Mouse (Mus musculus): ENCODE data around the gene Sinhcaf.
"Not testable (repeated sequence)": the region's sequence is repeated elsewhere in the genome, so short reads cannot be mapped to it uniquely, and the experiment has no call there.

Sinhcaf gene

DNA sequence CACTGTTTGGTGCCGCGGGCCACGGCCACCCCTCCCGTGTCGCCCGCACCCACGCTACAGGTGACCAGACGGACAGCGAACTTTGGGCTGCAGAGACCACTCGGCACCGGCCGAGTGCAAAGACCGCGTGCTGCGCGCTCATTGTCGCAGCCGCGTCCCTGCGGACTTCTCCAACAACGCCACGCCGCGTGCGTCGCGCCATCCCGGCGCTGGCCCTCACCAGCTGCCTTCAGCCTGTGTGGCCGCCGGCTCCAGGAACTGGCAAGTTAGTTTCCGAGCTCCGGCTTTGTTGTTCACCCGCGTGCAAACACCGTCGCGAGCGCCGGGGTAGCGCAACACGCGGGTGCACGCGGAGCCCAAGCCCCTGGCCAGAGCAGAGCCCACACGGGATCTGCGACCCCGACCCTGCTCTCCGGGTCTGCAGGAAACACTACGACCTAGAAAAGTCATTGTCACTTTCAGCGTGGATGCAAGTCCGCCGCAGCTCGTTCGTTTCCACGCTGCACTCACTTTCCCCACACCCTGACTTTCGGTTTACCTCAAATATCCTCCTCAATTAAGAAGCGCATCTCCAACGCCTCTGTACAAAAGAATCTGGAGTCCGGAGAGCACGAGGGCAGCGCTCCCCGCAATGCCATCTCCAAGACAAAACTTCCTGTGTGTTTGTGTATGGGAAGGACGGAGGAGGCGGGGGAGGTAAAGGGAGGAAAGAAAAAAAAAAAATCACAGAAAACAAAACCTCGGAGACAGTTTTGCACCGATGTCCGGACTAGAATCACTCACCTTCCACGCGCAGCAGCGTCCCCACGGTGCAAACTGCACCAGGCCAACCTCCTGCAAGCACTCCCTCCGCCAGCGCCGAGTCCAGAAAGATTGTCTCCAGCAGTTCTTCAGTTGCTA lies 508 bp downstream of the Sinhcaf start:
- peak in 1 of 2 experiments; percentile 64 for DNase-seq

GRCm38 (mm10) chr6:148944767-148945508 lies 1.3 kb downstream of the Sinhcaf start:
- peak; percentile 66 to 81 for DNase-seq

DNA sequence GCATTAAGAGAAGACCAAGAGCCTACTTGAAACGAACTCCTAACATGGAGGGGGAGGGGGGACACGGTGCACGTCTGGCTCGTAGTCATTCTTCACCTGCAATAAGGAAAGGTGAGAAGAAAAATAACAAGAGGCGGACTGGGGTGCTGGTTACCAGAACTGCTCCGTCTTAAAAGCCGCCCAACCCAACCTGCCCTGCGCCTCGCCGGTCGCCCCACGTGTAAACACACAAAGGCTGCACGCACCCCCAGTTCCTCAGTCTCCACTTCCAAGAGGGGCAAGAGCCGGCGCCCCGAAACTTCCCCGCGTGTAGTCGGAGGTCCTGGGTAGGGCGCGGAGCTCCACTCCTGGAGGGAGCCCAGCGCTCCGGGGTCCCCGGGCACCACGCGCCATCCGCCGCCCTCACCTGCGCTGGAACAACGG lies 1.9 kb downstream of the Sinhcaf start:
- no peak for DNase-seq

GRCm38 (mm10) chr6:148943695-148944094 lies 2.6 kb downstream of the Sinhcaf start:
- DNase-seq: peak; percentile 5 to 10

DNA sequence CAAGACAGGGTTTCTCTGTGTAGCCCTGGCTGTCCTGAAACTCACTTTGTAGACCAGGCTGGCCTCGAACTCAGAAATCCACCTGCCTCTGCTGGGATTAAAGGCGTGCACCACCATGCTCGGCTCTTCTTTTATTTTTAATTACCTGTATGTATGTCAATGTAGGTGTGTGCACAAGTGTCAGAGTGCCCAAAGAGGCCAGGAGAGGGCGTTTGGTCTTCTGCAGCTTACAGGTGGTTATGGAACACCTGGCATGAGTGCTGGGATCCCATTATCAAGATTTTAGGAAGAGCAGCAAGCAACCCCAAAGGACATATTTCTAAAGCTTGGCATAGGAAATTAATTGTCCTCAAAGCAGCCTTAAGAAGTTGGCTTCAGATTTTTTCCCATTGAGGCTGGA lies 3.9 kb downstream of the Sinhcaf start:
- DNase-seq: no peak

DNA sequence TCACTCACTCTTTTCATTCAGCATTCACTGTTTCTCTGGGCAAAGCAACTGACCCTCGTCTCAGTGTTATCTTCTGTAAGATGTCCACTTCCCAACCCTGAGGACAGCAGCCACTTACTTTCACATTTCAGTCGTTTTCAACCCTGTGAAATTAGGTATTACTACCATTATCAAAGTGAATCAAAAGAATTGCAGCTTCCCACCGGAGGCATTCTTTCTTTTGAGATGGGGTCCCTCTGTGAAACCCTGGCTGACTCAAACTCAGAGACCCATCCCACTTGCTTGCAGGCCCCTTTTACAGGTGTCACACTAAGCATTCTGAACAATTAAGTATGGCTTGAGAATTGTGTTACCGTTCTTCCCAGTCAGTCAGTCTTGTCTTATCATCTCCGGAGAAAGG lies 4.4 kb downstream of the Sinhcaf start:
- no peak for DNase-seq

- DNase-seq: peak in 1 of 2 experiments; percentile 35
Observed at GRCm38 (mm10) chr6:148940383-148940782, 5.9 kb downstream of the Sinhcaf start.

DNA sequence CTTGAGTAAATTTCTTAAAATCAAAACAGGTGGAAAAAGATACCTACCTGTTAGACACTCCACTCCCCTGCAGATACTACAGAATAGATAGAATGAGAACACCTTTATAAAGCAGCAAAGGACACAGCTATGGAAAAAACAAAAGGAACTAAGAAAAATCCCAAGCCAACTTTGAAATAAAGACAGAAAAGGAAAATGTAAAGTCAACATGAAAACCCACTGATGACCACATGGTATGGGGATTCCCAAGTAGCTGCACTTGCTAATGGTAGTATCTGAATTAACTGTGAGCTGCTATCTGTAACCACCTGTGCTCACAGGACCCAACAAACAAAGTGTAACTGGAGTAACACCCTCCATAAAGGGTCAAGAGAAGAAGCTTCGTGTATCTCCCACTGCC lies 8.6 kb downstream of the Sinhcaf start:
- no peak for DNase-seq

DNA sequence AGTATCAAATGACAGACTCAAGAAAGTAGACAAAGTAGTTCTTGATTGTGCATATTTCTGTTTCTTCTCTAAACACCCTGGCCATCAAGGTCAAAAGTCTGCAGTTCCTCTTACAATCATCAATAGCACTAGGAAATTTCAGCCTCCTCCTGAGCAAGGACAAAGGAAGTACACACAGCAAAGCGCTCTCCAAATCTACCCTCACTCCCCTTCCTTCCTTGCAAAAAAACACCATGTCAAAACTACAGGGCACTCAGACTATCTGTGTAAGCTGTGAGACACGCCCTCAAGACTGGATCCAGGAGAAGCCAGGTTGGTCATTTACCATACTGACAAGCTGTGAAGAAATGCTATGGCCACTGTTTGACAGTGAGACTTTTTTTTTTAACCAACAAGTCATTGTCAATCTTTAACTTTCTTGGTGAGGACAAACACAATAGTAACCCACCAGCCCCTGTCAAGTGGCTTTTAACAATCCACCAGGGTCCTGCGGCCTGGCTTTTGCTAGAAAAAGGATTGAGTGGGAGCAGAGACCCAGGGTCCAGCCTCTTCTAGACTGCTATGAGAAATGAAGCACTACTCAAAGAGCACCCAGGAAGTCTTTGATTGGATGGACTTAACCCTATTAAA lies 11.2 kb downstream of the Sinhcaf start:
- no peak for DNase-seq

DNA sequence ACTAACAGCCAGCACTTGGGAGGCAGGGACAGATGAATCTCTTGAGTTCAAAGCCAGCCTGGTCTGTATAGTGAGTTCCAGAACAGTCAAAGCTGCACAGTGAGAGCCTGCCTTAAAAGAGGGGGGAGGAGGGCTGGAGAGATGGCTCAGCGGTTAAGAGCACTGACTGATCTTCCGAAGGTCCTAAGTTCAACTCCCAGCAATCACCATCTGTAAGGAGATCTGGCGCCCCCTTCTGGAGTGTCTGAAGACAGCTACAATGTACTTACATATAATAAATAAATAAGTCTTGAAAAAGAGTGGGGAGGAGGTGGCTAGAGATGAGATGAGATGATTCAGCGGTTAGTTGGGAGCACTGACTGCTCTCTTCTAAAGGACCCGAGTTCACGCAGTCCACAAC lies 15.0 kb downstream of the Sinhcaf start:
- DNase-seq: peak in 1 of 2 experiments; percentile 57

GRCm38 (mm10) chr6:148918841-148919398 lies 27.3 kb downstream of the Sinhcaf start:
- no peak for DNase-seq

- DNase-seq: no peak
Observed at GRCm38 (mm10) chr6:148917672-148918071, 28.6 kb downstream of the Sinhcaf start.

GRCm38 (mm10) chr6:148916817-148917216 lies 29.4 kb downstream of the Sinhcaf start:
- DNase-seq: peak in 1 of 2 experiments; percentile 56

- DNase-seq: peak; percentile 69 to 71
Observed at GRCm38 (mm10) chr6:148913938-148914337, 32.3 kb downstream of the Sinhcaf start.

DNA sequence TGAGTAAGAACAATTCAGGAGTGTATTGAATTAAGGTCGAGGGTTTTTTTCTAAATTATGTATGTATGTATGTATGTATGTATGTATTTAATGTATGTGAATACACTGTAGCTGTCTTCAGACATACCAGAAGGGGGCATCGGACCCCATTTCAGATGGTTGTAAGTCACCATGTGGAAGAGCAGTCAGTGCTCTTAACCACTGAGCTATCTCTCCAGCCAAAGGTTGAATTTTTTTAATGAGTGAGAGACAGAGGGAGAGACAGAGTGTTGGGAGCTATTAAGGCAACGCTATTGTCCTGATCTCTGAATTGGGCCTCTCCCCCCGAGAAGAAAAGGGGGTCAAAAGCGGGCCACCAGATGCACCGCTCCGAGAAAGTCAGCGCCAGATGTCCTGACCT lies 34.4 kb downstream of the Sinhcaf start:
- DNase-seq: not testable (repeated sequence)

GRCm38 (mm10) chr6:148906958-148907357 lies 39.3 kb downstream of the Sinhcaf start:
- DNase-seq: no peak

- DNase-seq: no peak
Observed at GRCm38 (mm10) chr6:148902728-148903127, 43.5 kb downstream of the Sinhcaf start.

DNA sequence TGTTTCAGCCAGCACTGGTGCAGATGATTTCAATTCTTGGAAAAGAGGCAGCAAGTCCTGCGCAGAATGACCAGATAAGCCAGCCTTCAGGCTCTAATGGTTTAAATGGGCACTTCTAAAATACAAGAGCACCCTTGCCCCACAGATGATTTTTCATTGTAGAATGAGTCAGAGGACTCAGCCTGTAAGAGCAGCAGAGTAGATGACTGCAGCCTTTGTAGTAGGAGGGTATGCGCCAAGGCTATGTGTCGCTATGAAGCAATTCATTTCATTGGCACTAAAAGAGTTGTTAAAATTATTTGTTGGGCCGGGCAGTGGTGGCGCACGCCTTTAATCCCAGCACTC lies 49.8 kb downstream of the Sinhcaf start:
- DNase-seq: no peak

GRCm38 (mm10) chr6:148895773-148896506 lies 50.3 kb downstream of the Sinhcaf start, which contains the start of gene Caprin2:
Caprin2 (minus strand) TSS chr6:148896237.
- peak; percentile 88 to 91 for DNase-seq

DNA sequence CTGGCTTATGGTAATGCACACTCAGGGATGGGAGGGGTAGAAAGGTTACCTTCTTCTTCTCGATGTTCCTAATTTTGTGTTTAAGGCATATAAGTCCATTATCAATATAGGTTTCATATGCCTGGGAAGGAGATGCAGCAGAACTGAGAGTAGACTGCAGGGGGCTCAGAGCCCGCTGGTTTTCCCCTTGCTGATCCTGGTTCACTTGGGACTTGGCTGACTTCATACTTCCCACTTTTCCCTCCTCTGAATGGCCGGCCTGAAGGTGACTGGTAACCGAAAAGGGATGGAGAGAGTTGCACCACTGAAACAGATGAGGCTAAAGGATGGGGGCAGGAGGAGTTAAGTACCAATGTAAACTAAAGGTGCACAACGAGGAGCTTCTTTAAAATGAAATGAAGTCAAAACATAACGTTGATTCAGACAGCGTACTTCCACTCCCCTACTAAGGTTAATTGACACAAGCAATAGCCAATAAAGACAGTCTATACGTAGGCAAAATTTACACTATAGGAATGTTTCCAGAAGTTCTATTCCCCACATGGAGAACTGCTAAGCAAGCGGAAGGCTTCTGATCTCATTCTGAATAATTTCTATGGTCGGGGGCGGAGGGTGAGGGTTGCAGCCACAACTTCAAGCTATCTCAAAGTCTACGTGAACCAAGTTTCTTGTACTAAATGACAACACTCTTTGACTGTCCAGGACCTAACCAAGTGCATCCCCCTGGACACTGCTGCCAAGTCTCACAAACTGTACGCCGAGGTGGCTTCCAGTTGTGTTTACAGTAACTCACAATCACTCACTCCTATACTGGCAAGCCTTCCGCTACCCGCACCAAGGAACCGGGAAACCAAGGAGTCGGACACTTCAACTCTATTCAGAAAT lies 51.1 kb downstream of the Sinhcaf start:
- DNase-seq: peak in 1 of 2 experiments; percentile 1

GRCm38 (mm10) chr6:148873911-148874310 lies 72.4 kb downstream of the Sinhcaf start:
- no peak for DNase-seq
